Mouse (Mus musculus) cerebellum, adult 2 months (tissue): Measurements from ENCODE around the gene Pym1.

Experiments
- CTCF ChIP-seq: fragments of 200-500 bp; IDR thresholded peaks from 2 replicates; pipeline ENCODE4 v1.5.1; 2011; ENCODE audit warnings: low read depth, mild to moderate bottlenecking, control low read depth, low read length, moderate library complexity, borderline replicate concordance; ENCODE audit not compliant: insufficient read depth
- POLR2A ChIP-seq: fragments of 200-500 bp; IDR thresholded peaks from 2 replicates; pipeline ENCODE4 v1.6.1; 2011; ENCODE audit warnings: low read length, control low read depth, borderline replicate concordance; ENCODE audit not compliant: insufficient read depth

- TF ChIP-seq POLR2A (no peak), CTCF (no peak)
Measured at GRCm38 (mm10) chr10:128700712-128701111, 47.0 kb upstream of the Pym1 start.
